Mouse (Mus musculus) testis, postnatal 10 days (tissue): ENCODE data around the gene Ubxn7.

Experiments used
- DNase-seq: peaks from one replicate; pipeline ENCODE4 v3.0.0; 2021; ENCODE audit warnings: low spot score

Ubxn7 gene

GRCm38 (mm10) chr16:32382901-32383300 lies 50.8 kb downstream of the Ubxn7 start:
- no peak for DNase-seq

GRCm38 (mm10) chr16:32384885-32385284 lies 52.8 kb downstream of the Ubxn7 start:
- DNase-seq: no peak

- no peak for DNase-seq
These were observed 54.8 kb downstream of the Ubxn7 start for GRCm38 (mm10) chr16:32386826-32387225.

GRCm38 (mm10) chr16:32389049-32389448 lies 57.0 kb downstream of the Ubxn7 start:
- DNase-seq: no peak

GRCm38 (mm10) chr16:32389841-32390240 lies 57.8 kb downstream of the Ubxn7 start:
- no peak for DNase-seq

GRCm38 (mm10) chr16:32390882-32391281 lies 58.8 kb downstream of the Ubxn7 start:
- no peak for DNase-seq

- no peak for DNase-seq
These were observed 63.9 kb downstream of the Ubxn7 start for GRCm38 (mm10) chr16:32395679-32396540.

- no peak for DNase-seq
These were observed 64.4 kb downstream of the Ubxn7 start for GRCm38 (mm10) chr16:32396541-32396835.

- peak; percentile 13 for DNase-seq
These were observed 66.1 kb downstream of the Ubxn7 start for GRCm38 (mm10) chr16:32398206-32398605.

GRCm38 (mm10) chr16:32400267-32400666 lies 68.2 kb downstream of the Ubxn7 start, which contains the start of gene Tm4sf19:
Tm4sf19 (plus strand) TSS chr16:32400506.
- DNase-seq: no peak

GRCm38 (mm10) chr16:32401335-32401965 lies 69.4 kb downstream of the Ubxn7 start:
- no peak for DNase-seq

GRCm38 (mm10) chr16:32402818-32403217 lies 70.8 kb downstream of the Ubxn7 start:
- DNase-seq: no peak

- no peak for DNase-seq
These were observed 73.7 kb downstream of the Ubxn7 start for GRCm38 (mm10) chr16:32405716-32406115.

GRCm38 (mm10) chr16:32406671-32407070 lies 74.6 kb downstream of the Ubxn7 start:
- no peak for DNase-seq

GRCm38 (mm10) chr16:32407730-32408129 lies 75.7 kb downstream of the Ubxn7 start:
- DNase-seq: no peak

GRCm38 (mm10) chr16:32417457-32417856 lies 85.4 kb downstream of the Ubxn7 start:
- no peak for DNase-seq

- peak; percentile 96 for DNase-seq
These were observed 87.7 kb downstream of the Ubxn7 start, which contains the start of gene Tctex1d2 for GRCm38 (mm10) chr16:32419517-32420483. Tctex1d2 (plus strand) TSS chr16:32419702.

- DNase-seq: no peak
These were observed 95.4 kb downstream of the Ubxn7 start for GRCm38 (mm10) chr16:32427506-32427905.

GRCm38 (mm10) chr16:32430474-32431046 lies 98.5 kb downstream of the Ubxn7 start, which contains the start of gene Pcyt1a:
Pcyt1a (plus strand) TSS chr16:32430921.
- DNase-seq: peak; percentile 91

- DNase-seq: peak; percentile 53
These were observed 99.1 kb downstream of the Ubxn7 start for GRCm38 (mm10) chr16:32431047-32431591.

- DNase-seq: no peak
These were observed 99.9 kb downstream of the Ubxn7 start for GRCm38 (mm10) chr16:32431926-32432325.
